Mouse (Mus musculus) cortical plate, adult 2 months (tissue): Measurements from ENCODE around the gene Rtkn2. TPM values are rescaled to one million over a fixed set of nuclear protein-coding genes. Genes with fewer than 3 reads are reported as not detected.

Experiments
- H3K27ac ChIP-seq: fragments of 200-500 bp; 2 replicates; pipeline ENCODE4 v1.5.1; 2012; ENCODE audit warnings: low read length, control low read depth, inconsistent platforms; ENCODE audit not compliant: insufficient read depth
- H3K4me1 ChIP-seq: fragments of 200-500 bp; 2 replicates; pipeline ENCODE4 v1.6.1; 2011; ENCODE audit warnings: low read length; ENCODE audit not compliant: control insufficient read depth, insufficient read depth
- H3K4me3 ChIP-seq: fragments of 200-500 bp; 2 replicates; pipeline ENCODE4 v1.5.1; 2011; ENCODE audit warnings: mild to moderate bottlenecking, low read length, control low read depth; ENCODE audit not compliant: insufficient read depth
- CTCF ChIP-seq: fragments of 200-500 bp; IDR thresholded peaks from 2 replicates; pipeline ENCODE4 v1.5.1; 2011; ENCODE audit warnings: mild to moderate bottlenecking, control low read depth, low read length; ENCODE audit not compliant: insufficient read depth; ENCODE audit errors: extremely low read depth
- POLR2A ChIP-seq: fragments of 200-500 bp; IDR thresholded peaks from 2 replicates; pipeline ENCODE4 v1.6.1; 2011; ENCODE audit warnings: mild to moderate bottlenecking, low read length, control low read depth; ENCODE audit not compliant: insufficient read depth; ENCODE audit errors: extremely low read depth
- polyA plus RNA-seq: library from polyadenylated mRNA; depleted of rRNA; stranded (reverse); fragments of >200 nt; gene quantifications from 2 replicates; pipeline ENCODE4 v1.2.3, GENCODE M21; 2012

Rtkn2 gene
- polyA plus RNA-seq, 1 experiment: 1.8 TPM

DNA sequence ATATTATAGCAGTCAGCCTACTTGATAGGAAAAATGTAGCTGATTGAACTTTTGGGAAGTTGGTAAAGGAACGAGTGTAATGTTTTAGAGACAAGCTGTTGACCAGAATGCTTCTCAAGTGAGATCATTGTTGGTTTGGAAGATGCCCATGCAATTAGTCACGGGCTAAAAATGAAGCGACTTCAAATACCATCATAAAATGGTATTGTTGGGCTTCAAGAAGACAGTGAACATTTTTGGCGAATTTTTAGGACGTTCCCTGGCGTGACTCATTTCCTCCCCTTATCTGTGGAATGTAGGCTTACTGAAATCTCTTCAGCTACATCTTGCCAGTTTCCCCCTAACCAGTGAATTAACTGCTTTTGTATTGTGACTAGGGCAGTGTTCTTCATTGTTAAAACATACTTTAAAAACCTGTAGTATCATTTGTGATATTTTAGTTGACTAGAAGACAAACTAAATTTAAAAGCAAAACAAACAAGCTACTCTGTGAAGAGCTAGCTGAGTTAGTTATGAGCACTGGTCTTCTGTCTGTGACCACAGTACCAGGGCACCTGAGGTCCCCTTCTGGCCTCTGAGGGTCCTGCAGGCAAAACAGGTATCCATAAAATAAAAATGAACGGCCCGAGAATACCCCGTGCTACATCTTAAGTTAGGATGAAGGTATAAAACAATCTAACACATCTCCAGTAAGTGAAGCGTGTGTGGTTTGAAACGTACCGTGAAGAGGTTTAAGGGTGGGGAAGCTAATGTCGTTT is 29.0 kb downstream of the Rtkn2 start:
- no peak for TF ChIP-seq POLR2A
- no peak for TF ChIP-seq CTCF
- Histone ChIP-seq H3K4me1 (no peaks in the 10 kb centered on the region), H3K4me3 (no peak overlapping the region), H3K27ac (no peak overlapping the region)

DNA sequence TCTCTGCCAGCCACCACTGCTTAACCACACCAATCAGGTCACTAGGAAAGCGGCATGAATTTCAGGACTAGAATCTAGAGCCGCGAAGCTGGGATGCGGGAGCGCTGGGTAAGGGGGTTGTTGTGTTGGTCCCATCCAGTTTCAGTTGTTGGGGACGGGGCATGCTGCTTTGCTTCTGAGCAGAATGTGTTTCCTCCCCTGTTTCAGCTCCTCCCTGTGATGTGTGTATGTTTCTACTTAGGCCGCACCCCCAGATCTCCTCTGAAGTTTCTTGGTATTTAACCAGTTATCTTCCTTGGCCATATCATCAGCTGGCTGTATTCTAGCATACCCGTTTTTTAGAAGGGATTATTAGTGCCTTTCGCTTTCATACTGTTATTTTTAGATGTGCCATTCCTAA is 29.9 kb downstream of the Rtkn2 start:
- Histone ChIP-seq H3K27ac (no peak overlapping the region), H3K4me1 (no peaks in the 10 kb centered on the region), H3K4me3 (no peak overlapping the region)
- TF ChIP-seq POLR2A: no peak
- TF ChIP-seq CTCF: no peak

DNA sequence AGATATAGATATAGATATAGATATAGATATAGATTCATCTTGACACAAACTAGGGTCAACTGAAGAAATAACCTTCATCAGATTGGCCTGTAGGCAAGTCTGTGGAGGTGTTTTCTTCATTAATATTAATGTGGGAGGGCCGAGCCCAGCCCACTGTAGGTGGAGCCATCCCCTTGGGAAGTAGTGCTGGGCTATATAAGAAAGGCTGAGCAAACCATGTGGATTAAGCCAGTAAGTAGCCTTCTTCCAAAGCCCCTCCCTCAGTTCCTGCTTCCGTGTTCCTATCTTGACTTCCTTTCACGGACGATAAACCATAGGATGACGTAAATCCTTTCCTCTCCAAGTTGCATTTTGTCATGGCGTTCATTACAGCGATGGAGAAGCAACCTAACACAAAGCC is 30.5 kb downstream of the Rtkn2 start:
- no peak for TF ChIP-seq POLR2A
- Histone ChIP-seq H3K27ac (no peak overlapping the region), H3K4me3 (no peak overlapping the region), H3K4me1 (no peaks in the 10 kb centered on the region)

DNA sequence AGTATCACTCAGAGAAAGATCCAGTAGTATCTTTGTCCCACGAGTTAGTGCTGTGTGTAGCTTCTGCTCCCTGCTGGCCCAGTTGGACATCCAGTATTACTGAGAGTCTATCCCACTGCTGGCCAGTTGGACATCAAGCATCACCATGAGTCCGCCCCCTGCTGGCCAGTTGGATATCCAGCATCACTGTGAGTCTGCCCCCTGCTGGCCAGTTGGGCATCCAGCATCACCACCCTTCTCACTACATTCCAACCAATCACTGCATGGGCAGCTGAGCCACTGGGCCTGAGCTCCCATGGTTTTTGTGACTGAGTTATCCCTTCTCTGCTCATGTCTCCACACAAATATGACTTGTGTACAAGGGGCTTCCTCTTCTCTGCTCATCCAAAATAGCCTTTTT is 33.8 kb downstream of the Rtkn2 start:
- Histone ChIP-seq H3K4me3 (no peak overlapping the region), H3K4me1 (no peaks in the 10 kb centered on the region), H3K27ac (no peak overlapping the region)
- TF ChIP-seq POLR2A (no peak), CTCF (peak; percentile 65)

DNA sequence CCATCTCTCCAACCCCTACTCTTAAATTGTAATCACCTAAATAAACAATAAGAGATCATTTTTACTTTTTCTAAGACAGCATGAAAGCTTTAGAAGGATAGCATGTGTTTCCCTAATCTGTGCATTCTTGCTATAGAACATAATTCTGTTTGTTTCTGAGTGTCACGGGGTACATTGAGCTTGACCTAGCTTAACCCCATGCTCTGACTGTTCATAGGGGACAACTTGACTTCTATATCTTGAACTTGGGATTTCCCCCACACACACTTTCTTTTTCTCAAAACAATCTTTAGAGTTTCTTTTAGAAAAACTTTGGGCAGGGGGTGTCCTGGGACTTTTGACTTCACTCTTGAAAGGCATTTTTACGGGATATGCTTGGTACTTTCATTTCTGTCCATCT is 41.4 kb downstream of the Rtkn2 start:
- no peak overlapping the region for H3K4me3 ChIP-seq
- no peaks in the 10 kb centered on the region for H3K4me1 ChIP-seq
- no peak overlapping the region for H3K27ac ChIP-seq
- TF ChIP-seq CTCF (no peak), POLR2A (no peak)

DNA sequence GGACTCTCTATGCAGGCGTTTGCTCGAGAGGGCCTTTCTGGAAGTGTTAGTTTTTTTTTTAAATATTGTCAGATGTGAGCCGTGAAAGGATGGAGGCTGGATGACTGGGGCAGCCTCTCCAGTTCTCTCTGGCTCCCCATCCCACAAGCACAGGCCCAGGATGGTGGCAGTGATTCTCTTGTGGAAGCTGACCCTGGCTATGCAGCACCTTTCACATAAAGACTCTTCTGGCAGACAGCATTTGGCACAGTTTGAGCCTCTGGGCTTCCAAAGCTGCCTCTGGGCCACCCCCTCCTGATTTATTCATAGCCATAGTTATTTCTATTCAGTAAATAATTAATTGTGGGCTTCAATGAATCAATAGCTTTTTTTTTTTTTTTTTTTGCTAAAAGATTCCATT is 46.3 kb downstream of the Rtkn2 start:
- no peak for TF ChIP-seq POLR2A
- no peak for TF ChIP-seq CTCF
- H3K4me1 ChIP-seq: no peaks in the 10 kb centered on the region
- no peak overlapping the region for H3K27ac ChIP-seq

DNA sequence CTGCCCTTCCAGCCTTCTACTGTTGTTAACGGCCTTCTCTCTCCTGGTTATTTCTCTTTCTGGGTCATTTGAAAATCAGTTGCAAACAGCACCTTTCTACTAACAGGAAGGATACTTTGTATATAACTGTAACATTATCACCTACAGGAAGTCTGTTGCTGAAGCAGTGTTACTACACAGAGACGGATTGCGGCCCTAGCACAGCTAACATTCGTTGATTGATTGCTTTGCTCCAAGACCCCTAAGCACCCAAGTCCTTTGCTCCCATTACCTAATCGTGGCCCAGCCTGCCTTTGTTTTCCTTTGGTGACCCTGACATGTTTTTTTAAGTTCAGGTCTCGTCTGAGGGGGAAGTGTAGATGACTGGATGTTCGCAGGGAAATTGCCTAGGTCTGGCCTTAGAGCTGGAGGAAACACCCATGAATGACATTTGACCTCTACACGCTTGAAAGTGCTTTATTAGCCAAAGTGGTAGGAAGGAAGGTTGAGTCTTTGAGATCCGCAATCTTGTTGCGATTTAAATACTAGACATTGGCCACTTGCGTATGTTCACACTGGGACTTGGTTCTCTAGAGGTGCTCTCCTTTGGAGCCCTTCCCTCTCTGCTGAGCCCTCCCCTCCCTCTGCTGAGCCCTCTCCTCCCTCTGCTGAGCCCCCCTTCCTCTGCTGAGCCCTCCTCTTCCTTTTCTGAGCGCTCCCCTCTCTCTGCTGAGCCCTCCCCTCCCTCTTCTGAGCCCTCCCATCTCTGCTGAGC is 49.1 kb downstream of the Rtkn2 start:
- no peak for TF ChIP-seq CTCF
- no peak for TF ChIP-seq POLR2A
- no peaks in the 10 kb centered on the region for H3K4me1 ChIP-seq
- no peak overlapping the region for H3K27ac ChIP-seq

More for the DNA sequence above, 46.3 kb downstream of the Rtkn2 start:
- H3K4me3 ChIP-seq: no peak overlapping the region

DNA sequence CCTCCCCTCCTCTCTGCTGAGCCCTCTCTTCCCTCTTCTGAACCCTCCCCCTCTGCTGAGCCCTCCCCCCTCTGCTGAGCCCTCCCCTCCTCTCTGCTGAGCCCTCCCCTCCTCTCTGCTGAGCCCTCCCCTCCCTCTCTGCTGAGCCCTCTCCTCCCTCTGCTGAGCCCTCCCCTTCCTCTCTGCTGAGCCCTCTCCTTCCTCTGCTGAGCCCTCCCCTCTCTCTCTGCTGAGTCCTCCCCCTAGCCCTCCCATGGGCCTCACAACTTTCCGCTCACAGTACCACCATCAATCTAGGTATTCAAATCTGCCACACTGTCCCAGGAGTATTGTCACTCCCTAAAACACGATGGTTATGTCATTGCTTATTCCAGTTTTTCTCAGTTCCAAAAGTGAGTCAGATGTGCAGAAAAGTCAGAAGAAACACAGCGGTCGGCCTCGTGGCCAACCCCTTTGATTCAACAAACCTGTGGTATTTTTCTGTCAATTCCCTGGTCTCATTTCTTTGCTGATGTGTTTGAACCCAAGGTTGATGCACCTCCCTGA is 49.8 kb downstream of the Rtkn2 start:
- H3K27ac ChIP-seq: no peak overlapping the region
- TF ChIP-seq POLR2A (no peak), CTCF (no peak)
- no peak overlapping the region for H3K4me3 ChIP-seq
- no peaks in the 10 kb centered on the region for H3K4me1 ChIP-seq

More for the DNA sequence above, 49.1 kb downstream of the Rtkn2 start:
- H3K4me3 ChIP-seq: no peak overlapping the region

DNA sequence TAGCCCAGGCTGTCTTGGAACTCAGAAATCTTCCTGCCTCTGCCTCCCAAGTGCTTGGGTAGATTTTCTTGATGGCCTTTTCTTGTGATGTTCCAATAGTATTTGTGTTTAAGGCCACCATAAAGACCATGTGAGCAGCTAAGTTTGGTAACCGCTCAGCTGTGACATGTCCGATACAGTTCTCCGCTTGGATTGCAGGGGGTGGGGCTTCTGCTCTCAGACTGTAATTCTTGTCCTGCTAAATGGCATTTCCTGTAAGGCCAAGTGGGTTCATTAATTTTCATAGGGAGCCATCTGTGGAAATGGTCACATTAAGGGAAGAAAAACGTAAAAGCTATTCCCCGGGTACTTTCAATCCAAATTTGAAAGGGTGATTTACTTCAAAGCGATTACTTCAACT is 50.7 kb downstream of the Rtkn2 start:
- TF ChIP-seq POLR2A (no peak), CTCF (no peak)
- Histone ChIP-seq H3K27ac (no peak overlapping the region), H3K4me1 (no peaks in the 10 kb centered on the region), H3K4me3 (no peak overlapping the region)

DNA sequence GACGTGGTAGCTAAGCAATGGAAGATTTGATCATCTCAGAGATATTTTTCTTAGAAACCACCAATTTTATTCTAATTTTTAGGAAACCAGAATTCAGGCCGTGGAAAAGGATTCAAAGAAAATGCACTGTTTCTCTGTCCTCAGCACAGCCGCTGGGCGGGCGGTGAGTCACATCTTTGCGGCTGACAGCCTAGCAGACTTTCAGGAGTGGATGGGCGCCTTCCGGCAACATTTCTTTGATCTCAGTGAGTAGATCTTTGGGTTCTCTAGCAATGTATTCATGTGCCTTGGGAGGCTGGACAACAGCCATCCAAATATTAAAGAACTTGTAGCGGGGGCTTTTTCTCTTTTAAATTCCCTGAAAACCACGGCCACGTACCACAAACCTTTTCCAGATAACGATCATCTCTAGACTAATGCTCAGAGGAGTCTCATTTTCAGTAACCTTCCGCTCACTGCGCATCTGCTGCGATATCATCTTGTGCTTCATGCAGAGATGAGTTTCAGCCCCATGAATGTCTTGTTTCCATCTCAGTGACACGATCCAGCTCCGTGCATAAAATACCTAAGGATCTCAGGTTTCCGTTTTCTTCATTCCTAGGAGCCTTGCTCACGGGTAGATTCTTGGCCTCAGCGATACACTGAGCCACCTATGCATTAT is 56.5 kb downstream of the Rtkn2 start:
- H3K4me3 ChIP-seq: no peak overlapping the region
- no peaks in the 10 kb centered on the region for H3K4me1 ChIP-seq
- TF ChIP-seq CTCF (no peak), POLR2A (no peak)
- no peak overlapping the region for H3K27ac ChIP-seq
